Mouse (Mus musculus) inflammation-experienced regulatory T-cells, adult 6 months (primary cell): ENCODE results near the gene Tnfrsf13b. TPM values are rescaled to one million over a fixed set of nuclear protein-coding genes. Genes with fewer than 3 reads are reported as not detected.
"Not testable (repeated sequence)": the region's sequence is repeated elsewhere in the genome, so short reads cannot be mapped to it uniquely, and the experiment has no call there.

ENCODE experiments used
- ATAC-seq: one replicate; pipeline ENCODE4 v1.8.0; 2017
- polyA plus RNA-seq, 3 experiments: library from polyadenylated mRNA; unstranded; fragments of 100-300 nt; shearing (Covaris generic); gene quantifications; one replicate each; pipeline ENCODE4 v1.2.1; 2017

The Tnfrsf13b gene
- polyA plus RNA-seq, 3 experiments from 2014 or later = 38.1 to 64.0 (median 57.2) TPM

- no peak for ATAC-seq
These were observed 2.8 kb downstream of the Tnfrsf13b start for GRCm38 (mm10) chr11:61129305-61129704.

DNA sequence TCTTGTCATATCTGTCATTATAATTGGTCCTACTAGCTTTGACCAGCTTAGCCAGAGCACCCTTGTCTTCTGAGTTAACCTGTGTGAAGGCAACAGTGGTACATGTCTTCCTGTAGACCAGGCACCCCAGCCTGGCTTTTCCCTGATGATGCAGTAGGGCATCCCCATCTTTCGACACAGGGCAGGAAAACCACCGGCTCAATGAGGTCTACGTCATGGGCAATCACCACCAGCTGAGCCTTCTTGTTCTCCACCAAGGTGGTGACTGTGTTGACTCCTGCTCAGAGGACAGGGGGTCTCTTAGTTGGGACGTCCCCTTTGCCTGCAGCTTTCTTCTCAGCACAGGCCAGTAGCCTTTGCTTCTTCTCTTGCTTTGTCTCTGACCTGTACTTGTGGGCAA, 4.1 kb downstream of the Tnfrsf13b start:
- not testable (repeated sequence) for ATAC-seq

GRCm38 (mm10) chr11:61132943-61133342, 6.4 kb downstream of the Tnfrsf13b start:
- no peak for ATAC-seq

DNA sequence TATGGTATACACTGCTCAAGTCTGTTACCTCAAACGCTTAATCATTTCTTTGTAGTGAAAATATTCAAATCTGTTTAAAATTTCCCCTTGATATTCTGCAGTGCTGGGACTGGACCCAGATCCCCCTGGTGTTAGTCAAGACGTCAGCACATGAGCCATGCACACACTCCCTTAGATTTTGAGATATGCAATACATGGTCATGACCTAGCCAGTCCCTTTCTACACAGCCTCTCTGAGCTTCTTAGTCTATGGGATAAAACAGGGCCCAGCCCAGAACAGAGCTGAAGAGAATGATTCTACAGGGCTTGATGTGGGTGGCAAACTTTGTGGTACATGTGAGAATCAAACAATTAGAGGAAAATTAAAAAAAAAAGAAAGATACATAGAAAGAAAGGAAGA, 15.1 kb downstream of the Tnfrsf13b start:
- ATAC-seq = no peak

- peak; percentile 88 for ATAC-seq
These were observed 15.7 kb downstream of the Tnfrsf13b start for GRCm38 (mm10) chr11:61142262-61142661.

DNA sequence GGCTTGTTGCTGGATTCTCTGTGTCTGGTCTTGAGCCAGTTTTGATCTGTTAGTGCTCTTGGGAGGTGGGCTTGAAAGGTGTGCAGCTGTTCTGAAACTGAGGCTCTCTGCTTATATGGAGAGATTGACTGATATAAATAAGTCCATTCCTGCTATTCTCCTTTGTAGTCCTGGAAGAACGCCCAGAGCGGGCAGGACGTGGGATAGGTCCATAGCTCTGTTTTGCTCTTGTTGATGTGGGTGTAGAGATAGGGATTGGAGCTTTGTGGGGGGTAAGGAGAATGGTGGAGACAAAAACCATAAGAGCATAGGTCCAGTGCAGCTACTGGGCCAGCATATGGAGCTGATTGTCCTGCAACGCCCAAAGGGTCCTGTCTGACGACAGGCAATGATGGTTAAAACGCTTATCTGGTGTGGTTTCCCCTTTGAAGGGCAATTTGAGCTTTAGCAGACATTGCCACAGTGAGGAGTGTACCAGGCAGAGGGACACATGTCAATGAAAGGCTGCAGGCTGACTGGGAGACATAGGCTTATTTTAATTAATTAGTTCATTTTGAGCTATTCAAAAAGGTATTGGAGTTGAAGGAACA, 16.5 kb downstream of the Tnfrsf13b start:
- no peak for ATAC-seq

GRCm38 (mm10) chr11:61143564-61144469, 17.3 kb downstream of the Tnfrsf13b start:
- no peak for ATAC-seq

DNA sequence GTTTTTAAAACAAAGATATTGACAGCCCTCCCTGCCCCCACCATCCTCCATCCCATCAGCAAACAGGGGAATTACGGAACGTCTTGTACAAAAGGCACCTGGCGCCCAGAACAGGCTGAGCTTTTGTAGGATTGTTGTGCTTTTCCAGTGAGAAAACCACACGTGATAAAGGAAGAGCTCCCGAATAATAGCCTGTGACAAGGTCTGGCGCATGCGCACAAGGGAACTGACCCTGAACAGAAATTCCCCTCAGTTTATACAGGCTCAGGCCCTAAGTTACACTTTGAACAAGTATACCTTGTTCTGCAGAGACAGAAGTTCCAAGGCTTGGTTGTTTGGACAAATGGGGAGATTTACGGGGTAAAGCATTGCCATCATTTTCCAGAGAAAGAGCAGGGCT, 19.0 kb downstream of the Tnfrsf13b start:
- no peak for ATAC-seq

- ATAC-seq = no peak
These were observed 20.2 kb downstream of the Tnfrsf13b start for GRCm38 (mm10) chr11:61146645-61147299.

DNA sequence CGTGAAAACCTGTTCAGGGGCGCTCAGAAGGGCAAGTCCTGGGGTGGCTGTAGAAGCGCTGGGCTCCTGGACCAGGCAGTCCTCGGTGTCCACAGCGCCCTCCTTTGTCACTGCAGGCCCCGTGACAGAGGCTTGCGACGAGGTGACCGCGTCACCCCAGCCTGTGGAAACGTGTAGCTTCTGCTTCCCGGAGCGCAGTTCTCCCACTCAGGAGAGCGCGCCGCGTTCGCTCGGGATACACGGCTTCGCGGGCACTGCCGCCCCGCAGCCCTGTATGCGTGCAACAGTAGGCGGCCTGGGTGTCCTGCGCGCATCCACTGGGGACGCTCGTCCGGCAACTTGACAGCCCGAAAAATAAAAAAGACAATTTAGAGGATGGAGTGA, 20.7 kb downstream of the Tnfrsf13b start:
- ATAC-seq = no peak

DNA sequence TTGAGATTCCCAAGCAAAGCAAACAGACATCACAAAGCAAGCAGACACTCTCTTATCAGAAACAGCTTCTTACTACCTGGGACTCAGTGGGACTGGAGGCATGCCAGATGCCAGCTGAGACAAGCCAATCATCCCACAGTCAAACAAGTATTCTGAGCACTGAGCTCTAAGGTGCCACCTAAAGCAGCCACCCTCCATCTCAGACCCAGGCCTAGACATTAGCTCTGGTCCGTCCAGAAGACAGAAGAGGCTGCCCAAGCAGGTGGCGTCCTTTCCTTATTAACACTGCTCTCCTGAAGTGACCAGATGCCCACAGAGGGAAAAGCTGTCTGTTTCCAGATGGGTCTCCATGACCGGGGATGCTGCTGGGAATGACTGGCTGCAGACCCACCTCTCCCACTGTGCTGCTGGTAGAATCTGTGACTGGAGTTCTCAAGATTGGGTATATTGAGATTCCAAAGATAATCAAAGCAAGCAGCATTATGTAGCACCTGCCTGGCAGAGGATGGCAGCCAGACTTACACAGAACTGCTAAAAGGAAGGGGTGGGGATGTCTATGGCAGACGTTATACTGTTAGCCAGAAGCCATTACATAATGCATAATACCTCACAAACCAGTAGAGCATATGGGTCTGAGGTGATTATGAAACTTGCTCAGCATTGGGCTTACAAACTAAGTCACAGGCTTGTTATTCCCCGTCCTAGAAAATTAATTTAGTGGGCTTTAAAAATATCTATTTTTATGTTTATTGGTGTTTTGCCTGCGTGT, 23.9 kb downstream of the Tnfrsf13b start:
- ATAC-seq = no peak

DNA sequence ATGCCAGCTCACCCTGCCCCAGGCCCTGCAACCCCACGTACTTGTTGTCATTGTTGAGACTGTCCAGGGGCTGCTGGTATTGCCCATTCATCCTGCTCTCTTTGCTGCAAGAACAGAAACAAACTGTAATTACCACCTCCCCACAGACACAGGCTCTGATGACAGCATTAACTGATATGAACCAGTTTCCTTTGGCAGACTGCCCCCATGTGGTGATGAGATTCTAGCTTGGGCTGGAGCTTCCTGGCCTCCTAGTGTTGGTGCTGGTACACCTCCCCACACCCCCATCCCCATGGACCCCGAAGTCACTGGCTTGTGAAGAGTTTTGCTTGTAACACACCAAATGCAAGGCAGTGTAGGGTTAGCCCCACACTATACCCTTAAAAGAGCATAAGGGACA, 29.2 kb downstream of the Tnfrsf13b start:
- ATAC-seq = no peak

GRCm38 (mm10) chr11:61158141-61158540, 31.6 kb downstream of the Tnfrsf13b start:
- no peak for ATAC-seq

DNA sequence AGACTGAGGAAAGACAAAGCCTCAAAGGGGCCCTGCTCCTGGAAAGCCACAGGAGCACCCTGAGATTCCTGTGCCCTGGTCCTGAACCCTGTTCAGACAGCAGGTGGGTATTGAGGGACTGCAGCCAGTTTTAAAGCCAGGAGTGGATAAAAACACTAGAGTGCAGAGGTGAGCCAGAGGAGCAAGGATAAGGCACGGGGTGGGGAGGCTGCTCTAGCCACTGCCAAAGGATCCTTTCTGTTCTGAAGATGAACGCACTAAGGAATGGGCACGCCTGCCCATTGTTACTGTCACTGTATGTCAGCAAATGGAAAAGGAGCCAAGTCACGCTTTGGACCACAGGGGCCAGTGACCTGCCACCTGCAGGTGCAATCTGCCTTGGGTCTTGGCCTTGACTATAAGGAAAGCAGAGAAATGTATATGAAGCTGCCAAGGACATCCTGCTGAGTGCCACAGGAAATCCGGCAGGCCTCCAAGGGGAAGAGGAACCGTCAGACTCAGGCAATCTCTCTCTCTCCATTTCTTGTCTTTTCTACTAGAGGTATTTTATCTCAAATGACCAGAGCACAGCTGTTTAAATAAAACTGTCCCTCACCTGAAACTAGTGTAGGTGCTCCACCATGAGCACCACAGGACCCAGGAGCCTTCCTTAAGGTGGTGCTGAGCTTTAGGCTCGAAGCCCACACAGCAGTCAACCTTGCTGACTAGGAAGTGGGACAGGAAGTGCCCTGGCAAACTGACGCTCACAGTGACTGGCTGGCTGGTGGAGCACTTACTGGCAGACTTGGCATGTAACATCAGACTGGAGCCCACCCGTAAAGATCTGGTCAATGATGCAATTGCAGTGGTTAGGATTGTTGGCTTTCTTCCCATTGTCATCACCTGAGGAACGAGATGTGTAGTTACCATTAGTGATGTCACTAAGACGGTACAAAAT, 33.5 kb downstream of the Tnfrsf13b start:
- ATAC-seq = no peak

DNA sequence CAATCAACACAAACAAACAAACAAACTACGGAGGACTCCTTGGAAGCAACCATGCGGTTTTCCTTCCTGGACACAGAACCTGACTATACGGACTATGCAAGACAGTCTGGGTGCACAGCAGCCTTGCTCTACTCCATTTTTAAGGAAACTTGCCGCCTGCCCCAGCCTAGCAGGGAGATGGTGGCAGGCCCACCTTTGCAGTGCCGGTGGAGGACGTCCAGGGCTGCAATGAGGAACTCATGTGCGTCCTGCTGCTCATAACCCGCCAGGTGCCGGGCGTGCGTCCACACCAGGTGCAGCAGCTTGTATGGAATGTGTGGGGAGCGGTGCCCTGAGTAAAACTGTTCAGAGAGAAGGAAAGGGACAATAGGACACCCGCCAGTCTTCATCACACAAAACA, 34.6 kb downstream of the Tnfrsf13b start:
- no peak for ATAC-seq

DNA sequence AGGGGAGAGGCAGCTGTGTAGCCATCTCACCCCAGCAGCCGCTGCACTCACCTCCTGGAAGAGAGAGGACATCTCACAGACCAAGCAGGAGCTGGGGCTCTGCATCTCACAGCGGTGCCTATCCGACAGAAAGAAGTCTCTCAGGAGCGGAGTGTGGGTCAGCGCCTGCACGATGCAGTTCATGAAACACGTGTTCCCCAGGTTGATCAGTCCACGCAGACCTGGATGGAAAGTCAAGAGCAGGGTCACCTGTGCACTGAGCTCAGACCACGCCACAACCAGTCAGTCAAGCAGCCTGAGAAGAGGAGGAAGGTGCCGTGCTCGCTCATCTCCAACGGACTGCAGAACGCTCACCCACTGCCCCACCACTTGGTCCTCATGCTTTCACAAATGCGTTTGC, 36.2 kb downstream of the Tnfrsf13b start:
- no peak for ATAC-seq

GRCm38 (mm10) chr11:61163341-61163740, 36.8 kb downstream of the Tnfrsf13b start:
- no peak for ATAC-seq

- no peak for ATAC-seq
These were observed 37.8 kb downstream of the Tnfrsf13b start for GRCm38 (mm10) chr11:61164366-61164765.

DNA sequence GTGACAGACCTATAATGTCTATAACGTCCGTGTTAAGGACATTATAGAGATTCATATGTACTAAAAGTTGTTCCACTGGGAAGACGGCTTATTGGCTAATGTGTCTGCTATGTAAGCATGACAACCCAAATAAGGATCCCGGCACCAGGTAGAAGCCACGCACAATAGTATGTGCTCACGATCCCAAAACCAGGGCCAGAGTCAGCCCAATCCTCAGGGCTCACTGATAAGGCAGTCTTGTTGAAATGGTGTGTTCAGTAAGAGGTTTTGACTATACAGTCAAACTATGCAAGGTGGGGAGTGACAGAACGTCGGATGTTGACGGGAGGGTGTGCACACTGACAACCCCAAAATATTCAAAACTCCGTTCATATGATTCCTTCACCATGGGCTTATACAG, 38.3 kb downstream of the Tnfrsf13b start:
- ATAC-seq = no peak

DNA sequence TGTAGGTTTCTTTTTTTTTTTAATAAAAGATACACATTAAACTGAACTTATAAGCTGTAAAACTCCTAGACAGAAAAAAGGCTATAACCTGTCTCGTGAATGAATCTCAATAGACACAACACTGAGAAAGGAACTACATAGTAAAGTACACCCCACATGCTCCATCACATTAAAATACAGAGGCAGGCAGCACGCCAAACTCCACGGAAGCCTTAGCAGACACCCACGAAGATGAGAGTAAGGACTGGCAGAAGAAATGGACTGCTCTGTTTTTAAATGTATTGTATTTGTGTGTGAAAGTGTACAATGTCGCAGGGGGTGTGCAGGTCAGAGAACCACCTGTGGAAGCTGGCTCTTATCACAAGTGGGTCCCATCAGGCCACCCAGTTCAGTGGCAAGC, 43.6 kb downstream of the Tnfrsf13b start:
- no peak for ATAC-seq

DNA sequence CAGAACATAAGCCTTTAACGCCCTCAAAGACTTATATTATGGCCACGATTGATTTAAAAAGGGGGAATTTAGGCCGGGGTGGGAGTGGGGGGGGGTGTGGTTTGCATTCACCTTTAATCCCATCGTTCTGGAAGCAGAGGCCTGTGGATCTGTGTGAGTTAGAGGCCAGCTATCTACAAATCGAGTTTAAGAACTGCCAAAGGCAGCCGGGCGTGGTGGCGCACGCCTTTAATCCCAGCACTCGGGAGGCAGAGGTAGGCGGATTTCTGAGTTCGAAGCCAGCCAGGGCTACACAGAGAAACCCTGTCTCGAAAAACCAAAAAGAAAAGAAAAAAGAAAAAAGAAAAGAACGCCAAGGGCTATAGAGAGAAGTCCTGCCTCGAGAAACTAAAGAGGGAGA, 46.9 kb downstream of the Tnfrsf13b start:
- ATAC-seq = not testable (repeated sequence)
